Mouse (Mus musculus) ES-E14 (cell line): Measurements from ENCODE around the gene Ube2cbp. TPM values are rescaled to one million over a fixed set of nuclear protein-coding genes. Genes with fewer than 3 reads are reported as not detected.

Experiments
- DNase-seq: peaks from one replicate; pipeline ENCODE4 v3.0.0-alpha.2; 2013; ENCODE audit warnings: low read depth, low spot score
- H3K27ac ChIP-seq: 2 replicates; pipeline ENCODE4 v1.5.1; 2012; ENCODE audit warnings: low read depth, mild to moderate bottlenecking, low read length, moderate library complexity, mixed read lengths; ENCODE audit not compliant: poor library complexity, insufficient read depth, severe bottlenecking
- H3K36me3 ChIP-seq: 2 replicates; pipeline ENCODE4 v1.6.1; 2012; ENCODE audit warnings: mild to moderate bottlenecking, low read length, moderate library complexity, mixed read lengths; ENCODE audit not compliant: control insufficient read depth, poor library complexity, insufficient read depth, severe bottlenecking
- H3K4me1 ChIP-seq, 2 experiments: fragments of 150-350 bp in 1 of 2; sonication (generic) in 1 of 2; 2 replicates each; pipeline ENCODE4 v1.6.1; 2012; ENCODE audit warnings: low read length in 2 of 2, mild to moderate bottlenecking in 1 of 2, mixed read lengths in 1 of 2; ENCODE audit not compliant: control insufficient read depth in 2 of 2, insufficient read depth in 2 of 2, poor library complexity in 1 of 2
- H3K4me3 ChIP-seq, 2 experiments: fragments of 150-350 bp in 1 of 2; sonication (generic) in 1 of 2; 2 replicates each; pipeline ENCODE4 v1.5.1; 2012; ENCODE audit warnings: low read length in 2 of 2, low read depth in 1 of 2, mild to moderate bottlenecking in 1 of 2, mixed read lengths in 1 of 2; ENCODE audit not compliant: insufficient read depth in 1 of 2, poor library complexity in 1 of 2, severe bottlenecking in 1 of 2
- H3K9ac ChIP-seq: 2 replicates; pipeline ENCODE4 v1.6.1; 2012; ENCODE audit warnings: low read depth, mild to moderate bottlenecking, low read length, mixed read lengths; ENCODE audit not compliant: poor library complexity, insufficient read depth, severe bottlenecking
- H3K9me3 ChIP-seq: fragments of 150-350 bp; sonication (generic); 2 replicates; pipeline ENCODE4 v1.6.1; 2012; ENCODE audit warnings: low read depth, mild to moderate bottlenecking, low read length; ENCODE audit not compliant: control insufficient read depth, insufficient read depth
- CHD2 ChIP-seq: IDR thresholded peaks from 2 replicates; pipeline ENCODE4 v1.6.1; 2014; ENCODE audit warnings: mild to moderate bottlenecking, low read depth, low read length, inconsistent platforms
- HCFC1 ChIP-seq: IDR thresholded peaks from 2 replicates; pipeline ENCODE4 v1.6.1; 2012; ENCODE audit warnings: low read length, inconsistent platforms, borderline replicate concordance; ENCODE audit not compliant: insufficient read depth
- MAFK ChIP-seq: IDR thresholded peaks from 2 replicates; pipeline ENCODE4 v1.6.1; 2014; ENCODE audit warnings: mild to moderate bottlenecking, low read depth, low read length, inconsistent platforms; ENCODE audit not compliant: insufficient read depth
- ZC3H11A ChIP-seq: IDR thresholded peaks from 2 replicates; pipeline ENCODE4 v1.6.1; 2012; ENCODE audit warnings: low read depth, mild to moderate bottlenecking, inconsistent platforms, low read length, borderline replicate concordance
- ZNF384 ChIP-seq: IDR thresholded peaks from 2 replicates; pipeline ENCODE4 v1.6.1; 2012; ENCODE audit warnings: low read depth, low read length, inconsistent platforms
- in situ Hi-C, 2 experiments: fragments of 600-800 bp; cut with MboI; formaldehyde crosslinking; loops; one replicate each; pipeline ENCODE4 v1.15.1; 2025; ENCODE audit warnings: low sequenced_read_pairs in 2 of 2, inconsistent platforms in 1 of 2; ENCODE audit not compliant: unreplicated experiment in 2 of 2
- total RNA-seq: library from RNA; depleted of rRNA; stranded (reverse); fragments of 300-350 nt; gene quantifications from 2 replicates; pipeline ENCODE4 v1.2.3, GENCODE M21; 2012

Ube2cbp gene
- total RNA-seq, 1 experiment, result 5.7 TPM

DNA sequence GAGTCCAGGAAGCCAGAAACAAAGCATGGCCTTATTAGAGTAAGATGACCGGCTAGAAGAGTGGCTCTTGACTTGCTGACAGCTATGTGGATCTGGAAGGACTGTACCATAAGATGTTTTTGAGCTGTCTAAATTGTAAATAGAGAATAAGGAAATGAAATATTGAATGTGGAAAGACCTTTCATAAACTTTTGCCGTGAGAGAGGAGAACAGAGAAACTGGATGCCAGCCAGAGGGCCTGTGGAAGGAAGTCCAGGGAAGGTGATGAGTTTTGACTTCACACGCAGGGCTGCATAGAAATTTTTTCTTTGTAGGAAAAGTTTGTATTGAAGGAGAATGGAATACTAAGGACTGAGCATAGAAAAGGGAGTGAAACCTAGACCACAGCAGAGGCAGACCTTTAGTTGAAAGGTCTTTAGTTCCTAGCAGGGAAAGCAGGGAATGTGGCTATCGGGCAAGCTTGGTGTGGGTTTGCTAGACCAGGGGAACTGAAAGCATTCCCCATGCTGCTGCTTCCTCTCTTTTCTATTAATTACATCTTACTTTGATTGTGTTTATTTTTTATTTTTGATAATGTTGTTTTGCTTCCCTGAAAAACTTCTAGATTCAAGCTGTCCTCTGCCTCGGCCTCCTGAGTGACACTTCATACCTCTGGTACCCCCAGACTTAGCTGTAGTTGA is 13.8 kb upstream of the Ube2cbp start:
- TF ChIP-seq MAFK, result no peak
- TF ChIP-seq CHD2, result no peak
- TF ChIP-seq ZNF384, result no peak
- no peak for TF ChIP-seq ZC3H11A
- Histone ChIP-seq H3K4me1 (no peaks in the 10 kb centered on the region), H3K9me3 (no peaks in the 10 kb centered on the region), H3K27ac (no peak overlapping the region), H3K4me3 (no peak overlapping the region), H3K9ac (no peak overlapping the region), H3K36me3 (no peaks in the 10 kb centered on the region)
- in situ Hi-C loops, result no loop called here
- DNase-seq, result no peak

GRCm38 (mm10) chr9:86476763-86477162 is 12.0 kb upstream of the Ube2cbp start:
- H3K4me1 ChIP-seq, result no peaks in the 10 kb centered on the region
- in situ Hi-C loops, result no loop called here
- TF ChIP-seq MAFK, result no peak
- no peak for TF ChIP-seq ZC3H11A
- no peak for TF ChIP-seq HCFC1
- TF ChIP-seq CHD2, result no peak
- TF ChIP-seq ZNF384, result no peak
- no peak overlapping the region for H3K4me3 ChIP-seq
- no peak for DNase-seq
- H3K9me3 ChIP-seq, result no peaks in the 10 kb centered on the region
- no peaks in the 10 kb centered on the region for H3K36me3 ChIP-seq
- no peak overlapping the region for H3K27ac ChIP-seq
- no peak overlapping the region for H3K9ac ChIP-seq

DNA sequence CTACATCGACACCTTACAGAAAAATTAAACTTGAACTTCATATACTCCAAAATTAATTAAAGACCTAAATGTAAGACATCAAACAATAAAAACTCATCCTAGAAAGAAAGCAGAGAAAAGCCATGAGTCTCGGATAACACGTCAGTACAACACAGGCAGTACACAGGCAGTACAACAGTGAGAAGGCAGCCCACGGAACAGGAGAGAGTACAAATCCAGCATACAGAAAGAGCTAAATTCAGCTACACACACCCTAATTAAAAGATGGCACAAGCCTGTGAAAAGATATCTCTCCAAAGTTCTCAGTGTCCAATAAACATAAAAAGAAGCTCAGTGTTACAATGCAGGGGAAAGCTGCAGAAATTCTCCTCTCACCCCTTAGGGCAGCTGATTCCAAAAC is 11.2 kb upstream of the Ube2cbp start:
- TF ChIP-seq ZC3H11A, result no peak
- no peak for TF ChIP-seq CHD2
- TF ChIP-seq HCFC1, result no peak
- TF ChIP-seq MAFK, result no peak
- TF ChIP-seq ZNF384, result no peak
- Histone ChIP-seq H3K27ac (no peak overlapping the region), H3K4me1 (no peaks in the 10 kb centered on the region), H3K9me3 (no peaks in the 10 kb centered on the region), H3K4me3 (no peak overlapping the region), H3K36me3 (no peaks in the 10 kb centered on the region), H3K9ac (no peak overlapping the region)
- DNase-seq, result no peak
- in situ Hi-C loops, result no loop called here

DNA sequence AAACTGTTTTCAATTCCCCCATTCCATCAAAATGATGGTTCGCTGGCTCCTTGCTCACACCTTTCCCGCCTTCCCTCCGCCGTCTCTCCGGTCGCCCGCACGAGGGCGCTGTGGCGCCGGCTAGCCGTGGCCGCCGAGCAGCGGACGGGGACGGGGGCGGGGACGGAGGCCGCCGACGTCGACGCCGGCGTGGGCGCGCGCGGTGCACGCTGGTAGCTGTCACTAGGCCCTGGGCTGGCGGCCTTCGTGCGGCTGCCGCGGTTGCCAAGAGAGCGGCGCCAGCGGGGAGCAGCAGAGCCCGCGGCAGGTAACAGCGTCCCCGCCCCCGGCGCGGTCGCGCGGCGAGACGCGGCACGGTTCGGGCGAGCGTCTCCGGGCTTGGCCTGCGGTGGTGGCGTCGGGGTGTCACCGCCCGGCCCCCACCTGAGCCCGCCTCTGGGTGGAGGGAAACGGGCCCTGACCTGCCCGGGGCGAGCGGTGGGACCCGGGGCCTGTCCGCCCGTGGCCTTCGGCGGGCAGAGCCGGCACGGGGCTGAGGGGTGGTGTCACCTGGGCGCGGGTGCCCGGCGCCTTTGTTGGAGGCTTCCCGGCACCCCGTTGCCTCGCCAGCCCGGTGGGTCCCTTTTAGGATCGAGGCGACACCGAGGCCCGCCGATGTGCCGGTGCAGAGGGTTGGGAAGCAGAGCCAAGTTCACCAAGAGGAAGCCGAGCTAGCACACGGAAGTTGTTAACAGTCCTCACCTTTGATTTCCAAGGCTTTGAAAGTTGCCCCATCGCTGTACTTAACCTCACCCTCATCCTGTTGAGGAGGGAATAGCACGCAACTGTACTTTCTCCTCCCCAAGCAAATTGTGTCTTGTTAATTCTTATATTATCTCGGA is 2.5 kb upstream of the Ube2cbp start, which contains the start of gene Dop1a:
Dop1a (plus strand) TSS at position 165 of the 881 bp plus-strand sequence.
- no peaks in the 10 kb centered on the region for H3K9me3 ChIP-seq
- H3K27ac ChIP-seq, result no peak within 1 kb of the TSS
- peak; percentile 67 for DNase-seq
- peak within 1 kb of the TSS; percentile 72 for H3K9ac ChIP-seq
- TF ChIP-seq HCFC1 (0 out of 2 replicates have a peak, but pooled peaks have one; percentile 49), ZC3H11A (no peak)
- H3K4me3 ChIP-seq, result peak within 1 kb of the TSS; percentile 69 to 85
- H3K36me3 ChIP-seq, result no peaks in the 10 kb centered on the region
- 0 out of 4 replicates have a peak, but pooled peaks cover 0 to 2% of the 10 kb centered on the region in 2 experiments for H3K4me1 ChIP-seq
- in situ Hi-C loops, result loop anchor here (10.0 to 25.0 kb wide), 2 partner anchors 108 to 680 kb away; partner anchors contain the start of genes Pgm3 (in 1 of the 2) and Rwdd2a (in 1 of the 2)
